Mouse (Mus musculus) liver, adult 2 months (tissue): ENCODE results near the gene Dnajc3. TPM values are rescaled to one million over a fixed set of nuclear protein-coding genes. Genes with fewer than 3 reads are reported as not detected.
A peak's percentile ranks its signal among the peaks of the same experiment; 100 is the strongest.

ENCODE experiments used
- DNase-seq: peaks from one replicate; pipeline ENCODE4 v3.0.0-alpha.2; 2011; ENCODE audit warnings: low read depth, low spot score; ENCODE audit errors: extremely low read depth
- H3K27ac ChIP-seq: fragments of 200-500 bp; replicated peaks from 2 replicates; pipeline ENCODE4 v1.5.1; 2012; ENCODE audit warnings: low read depth, mild to moderate bottlenecking, control low read depth, inconsistent platforms, low read length; ENCODE audit not compliant: insufficient read depth
- H3K27me3 ChIP-seq: fragments of 200-500 bp; 2 replicates; pipeline ENCODE4 v1.6.1; 2012; ENCODE audit warnings: mild to moderate bottlenecking, moderate library complexity, low read length, inconsistent platforms; ENCODE audit not compliant: control insufficient read depth, insufficient read depth
- H3K36me3 ChIP-seq: fragments of 200-500 bp; 2 replicates; pipeline ENCODE4 v1.6.1; 2012; ENCODE audit warnings: low read length, inconsistent platforms; ENCODE audit not compliant: control insufficient read depth, insufficient read depth
- H3K4me1 ChIP-seq: fragments of 200-500 bp; 2 replicates; pipeline ENCODE4 v1.6.1; 2011; ENCODE audit warnings: low read length; ENCODE audit not compliant: control insufficient read depth, insufficient read depth
- H3K4me3 ChIP-seq: fragments of 200-500 bp; 2 replicates; pipeline ENCODE4 v1.5.1; 2011; ENCODE audit warnings: low read depth, mild to moderate bottlenecking, control low read depth, low read length, moderate library complexity; ENCODE audit not compliant: insufficient read depth
- H3K79me2 ChIP-seq: fragments of 200-500 bp; 2 replicates; pipeline ENCODE4 v1.6.1; 2012; ENCODE audit warnings: inconsistent platforms, mild to moderate bottlenecking, low read length, moderate library complexity; ENCODE audit not compliant: control insufficient read depth, insufficient read depth
- H3K9ac ChIP-seq: fragments of 200-500 bp; 2 replicates; pipeline ENCODE4 v1.6.1; 2012; ENCODE audit warnings: low read depth, mild to moderate bottlenecking, control low read depth, inconsistent platforms, low read length
- CTCF ChIP-seq: fragments of 200-500 bp; IDR thresholded peaks from 2 replicates; pipeline ENCODE4 v1.5.1; 2011; ENCODE audit warnings: low read depth, low read length, control low read depth
- POLR2A ChIP-seq: fragments of 200-500 bp; IDR thresholded peaks from 2 replicates; pipeline ENCODE4 v1.6.1; 2011; ENCODE audit warnings: low read length, control low read depth; ENCODE audit not compliant: insufficient read depth; ENCODE audit errors: extremely low read depth
- WGBS: fragments of 180-500 bp; shearing (Covaris S2); methylation state at CpG from one replicate; pipeline ENCODE4 v1.1.7; 2018; 5-methylcytosine and 5-hydroxymethylcytosine counted together
- polyA plus RNA-seq: library from polyadenylated mRNA; depleted of rRNA; stranded (reverse); fragments of >200 nt; gene quantifications from 2 replicates; pipeline ENCODE4 v1.2.3, GENCODE M21; 2012
- total RNA-seq: library from RNA; depleted of rRNA; stranded (reverse); fragments of >200 nt; gene quantifications from 2 replicates; pipeline ENCODE4 v1.2.3, GENCODE M21; 2014

The Dnajc3 gene
- total and polyA plus RNA-seq, 2 experiments: 32.4 to 159 TPM

- H3K9ac ChIP-seq: no peak overlapping the region
- no peaks in the 10 kb centered on the region for H3K36me3 ChIP-seq
- TF ChIP-seq CTCF (peak; percentile 75), POLR2A (no peak)
- peaks cover 2% of the 10 kb centered on the region; the same call in 1 of the 2 replicates for H3K4me1 ChIP-seq
- H3K4me3 ChIP-seq: no peak overlapping the region
- H3K79me2 ChIP-seq: no peaks in the 10 kb centered on the region
- DNase-seq: peak; percentile 87
- H3K27ac ChIP-seq: no peak overlapping the region
- H3K27me3 ChIP-seq: no peaks in the 10 kb centered on the region
These were observed 65.5 kb downstream of the Dnajc3 start for GRCm38 (mm10) chr14:119003320-119003719.

GRCm38 (mm10) chr14:119005834-119006233 lies 68.1 kb downstream of the Dnajc3 start:
- Histone ChIP-seq H3K36me3 (no peaks in the 10 kb centered on the region), H3K27me3 (no peaks in the 10 kb centered on the region), H3K4me3 (no peak overlapping the region), H3K9ac (no peak overlapping the region), H3K4me1 (peaks cover 2% of the 10 kb centered on the region; the same call in 1 of the 2 replicates), H3K27ac (no peak overlapping the region), H3K79me2 (no peaks in the 10 kb centered on the region)
- WGBS: 35% methylated on average over 5 of the region's 5 CpGs
- DNase-seq: no peak
- TF ChIP-seq CTCF (no peak), POLR2A (no peak)

- Histone ChIP-seq H3K27me3 (no peaks in the 10 kb centered on the region), H3K27ac (no peak overlapping the region), H3K36me3 (no peaks in the 10 kb centered on the region), H3K4me3 (peak overlapping the region; percentile 74), H3K9ac (peak overlapping the region; percentile 63), H3K79me2 (no peaks in the 10 kb centered on the region), H3K4me1 (peaks cover 2% of the 10 kb centered on the region; the same call in 1 of the 2 replicates)
- under 1% methylated on average over 49 of the region's 49 CpGs for WGBS
- TF ChIP-seq CTCF: no peak
- no peak for TF ChIP-seq POLR2A
- peak; percentile 29 for DNase-seq
These were observed 68.8 kb downstream of the Dnajc3 start for GRCm38 (mm10) chr14:119006441-119007102.

GRCm38 (mm10) chr14:119007103-119007951 lies 69.6 kb downstream of the Dnajc3 start:
- peak overlapping the region; percentile 42; the same call in 1 of the 2 replicates for H3K9ac ChIP-seq
- DNase-seq: peak; percentile 100
- H3K36me3 ChIP-seq: no peaks in the 10 kb centered on the region
- peak overlapping the region; percentile 74 for H3K4me3 ChIP-seq
- peaks cover 2% of the 10 kb centered on the region; the same call in 1 of the 2 replicates for H3K4me1 ChIP-seq
- no peaks in the 10 kb centered on the region for H3K79me2 ChIP-seq
- no peak overlapping the region for H3K27ac ChIP-seq
- 1% methylated on average over 13 of the region's 13 CpGs for WGBS
- TF ChIP-seq POLR2A (0 out of 2 replicates have a peak, but pooled peaks have one; percentile 31), CTCF (no peak)
- no peaks in the 10 kb centered on the region for H3K27me3 ChIP-seq

- WGBS: 41% methylated on average over 7 of the region's 7 CpGs
- Histone ChIP-seq H3K9ac (no peak overlapping the region), H3K27ac (0 out of 2 replicates have a peak overlapping the region, but pooled peaks have one; percentile 10), H3K4me1 (peaks cover 2% of the 10 kb centered on the region; the same call in 1 of the 2 replicates), H3K36me3 (no peaks in the 10 kb centered on the region), H3K27me3 (no peaks in the 10 kb centered on the region), H3K79me2 (no peaks in the 10 kb centered on the region), H3K4me3 (peak overlapping the region; percentile 49; the same call in 1 of the 2 replicates)
- DNase-seq: no peak
- TF ChIP-seq POLR2A: no peak
- TF ChIP-seq CTCF: no peak
These were observed 70.3 kb downstream of the Dnajc3 start for GRCm38 (mm10) chr14:119008031-119008590.
